Mouse (Mus musculus): ENCODE results near the gene Rsg1.

Rsg1 gene

DNA sequence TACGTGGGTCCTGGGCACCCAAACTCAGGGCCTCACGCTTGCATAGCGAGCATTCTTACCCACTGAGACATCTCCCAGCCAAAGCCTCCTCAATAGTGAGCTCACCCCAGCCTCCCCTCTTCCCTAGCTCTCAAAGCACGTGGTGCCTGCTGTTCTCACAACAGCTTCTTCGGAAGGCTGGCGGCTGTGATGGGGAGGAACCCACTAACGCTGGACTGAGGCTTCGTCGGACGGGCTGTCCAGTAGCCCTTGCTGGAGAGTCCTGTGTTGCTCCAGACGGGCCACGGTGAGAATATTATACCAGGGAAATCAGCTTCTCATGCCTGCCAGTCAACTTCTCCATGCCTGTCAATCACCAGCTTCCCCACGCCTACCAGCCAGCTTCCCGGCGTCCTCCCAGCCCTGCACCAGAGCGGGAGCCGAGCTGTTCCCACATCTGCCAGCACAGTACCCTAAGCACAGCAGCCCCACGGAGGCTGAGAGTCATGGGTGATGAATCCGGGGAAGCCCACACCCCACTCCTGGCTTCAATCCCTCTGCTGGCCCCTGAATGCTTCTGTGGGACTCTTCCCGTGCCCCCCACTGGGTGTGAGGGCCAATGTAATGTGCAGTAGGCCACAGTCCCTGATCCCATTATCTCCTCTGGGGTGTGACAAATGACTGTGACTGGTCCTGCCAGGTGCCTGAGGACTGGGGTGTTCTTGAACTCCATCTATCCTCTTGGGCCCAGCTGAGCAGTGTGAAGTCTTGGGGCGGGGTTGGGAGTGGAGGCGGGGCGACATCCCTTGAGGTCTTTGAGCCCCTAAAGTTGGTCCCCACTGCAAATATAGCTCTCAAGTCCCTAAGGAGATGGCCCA, 61.0 kb downstream of the Rsg1 start:
- no peak for DNase-seq (ENCODE audit: low spot score in 2 of 2)
